Mouse (Mus musculus) heart, embryonic 11.5 days (tissue): ENCODE data around the gene Hnrnpk. TPM values are rescaled to one million over a fixed set of nuclear protein-coding genes. Genes with fewer than 3 reads are reported as not detected.
"Not testable (repeated sequence)": the region's sequence is repeated elsewhere in the genome, so short reads cannot be mapped to it uniquely, and the experiment has no call there.

ENCODE experiments used
- ATAC-seq: fragments of 200-750 bp; cut with Nextera tagmentation; replicated peaks from 2 replicates; pipeline ENCODE4 v1.8.0; 2017; ENCODE audit warnings: moderate library complexity; ENCODE audit not compliant: insufficient number of reproducible peaks, low FRiP score, low TSS enrichment
- H3K27ac ChIP-seq: fragments of 300-500 bp; sonication (generic); 2 replicates; pipeline ENCODE4 v1.5.1; 2014; ENCODE audit warnings: mild to moderate bottlenecking, low read depth, low read length
- H3K27me3 ChIP-seq: fragments of 300-500 bp; sonication (generic); 2 replicates; pipeline ENCODE4 v1.6.1; 2014; ENCODE audit warnings: mild to moderate bottlenecking, low read length, mixed read lengths; ENCODE audit not compliant: control insufficient read depth, insufficient read depth
- H3K36me3 ChIP-seq: fragments of 300-500 bp; sonication (generic); 2 replicates; pipeline ENCODE4 v1.6.1; 2014; ENCODE audit warnings: mild to moderate bottlenecking, low read length, moderate library complexity, mixed read lengths; ENCODE audit not compliant: control insufficient read depth, insufficient read depth
- H3K4me1 ChIP-seq: fragments of 300-500 bp; sonication (generic); 2 replicates; pipeline ENCODE4 v1.6.1; 2014; ENCODE audit warnings: low read length; ENCODE audit not compliant: control insufficient read depth, insufficient read depth
- H3K4me2 ChIP-seq: fragments of 300-500 bp; sonication (generic); 2 replicates; pipeline ENCODE4 v1.6.1; 2014; ENCODE audit warnings: mild to moderate bottlenecking, moderate library complexity
- H3K4me3 ChIP-seq: fragments of 300-500 bp; sonication (generic); 2 replicates; pipeline ENCODE4 v1.5.1; 2014; ENCODE audit warnings: low read depth, low read length
- H3K9ac ChIP-seq: fragments of 300-500 bp; sonication (generic); 2 replicates; pipeline ENCODE4 v1.6.1; 2014; ENCODE audit warnings: mild to moderate bottlenecking, low read depth, low read length, moderate library complexity
- H3K9me3 ChIP-seq: fragments of 300-500 bp; sonication (generic); replicated peaks from 2 replicates; pipeline ENCODE4 v1.6.1; 2016; ENCODE audit warnings: low read length; ENCODE audit not compliant: control insufficient read depth
- WGBS: fragments of 180-500 bp; shearing (Covaris S2); extraction: QIAGEN DNeasy Blood & Tissue Kit; methylation state at CpG from one replicate; pipeline ENCODE4 v1.1.7; 2014; ENCODE audit not compliant: insufficient replicate concordance; 5-methylcytosine and 5-hydroxymethylcytosine counted together
- polyA plus RNA-seq: library from polyadenylated mRNA; unstranded; fragments of >200 nt; fragmentation: Nextera tagmentation; extraction: Ambion mirVana; gene quantifications from 2 replicates; pipeline ENCODE4 v1.2.1, GENCODE M21; 2014

Gene Hnrnpk
- 1,114 and 1,293 TPM in 2 replicates for polyA plus RNA-seq

GRCm38 (mm10) chr13:58403243-58403642 lies at the start of gene Hnrnpk:
TSS of gene Hnrnpk (minus strand) at chr13:58403343.
- Histone ChIP-seq H3K27ac (peak within 1 kb of the TSS; percentile 99), H3K9ac (peak within 1 kb of the TSS; percentile 100), H3K4me2 (peak within 1 kb of the TSS; percentile 66), H3K4me3 (peak within 1 kb of the TSS; percentile 99)
- H3K36me3 ChIP-seq, ATAC-seq, H3K27me3 ChIP-seq, H3K4me1 ChIP-seq, H3K9me3 ChIP-seq: not testable (repeated sequence)
- 7% methylated on average over 17 of the region's 17 CpGs for WGBS

DNA sequence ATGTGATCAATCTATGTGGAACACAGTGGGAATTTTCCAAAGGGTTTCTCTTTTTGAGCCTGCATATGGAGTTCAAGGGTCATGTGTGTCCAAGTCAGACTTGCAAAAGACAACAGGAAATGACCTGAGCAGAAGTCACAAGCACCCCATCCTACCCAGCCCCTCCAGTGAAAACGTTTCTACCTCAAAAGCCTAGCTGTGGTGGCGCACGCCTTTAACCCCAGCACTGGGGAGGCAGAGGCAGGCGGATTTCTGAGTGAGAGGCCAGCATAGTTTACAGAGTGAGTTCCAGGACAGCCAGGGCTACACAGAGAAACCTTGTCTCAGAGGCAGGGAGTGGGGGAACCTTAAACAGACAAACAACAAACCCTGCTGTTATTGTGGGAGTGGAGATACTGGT lies 49.1 kb upstream of the Hnrnpk start:
- Histone ChIP-seq H3K4me3 (no peak overlapping the region), H3K9me3 (no peaks in the 10 kb centered on the region), H3K27ac (no peak overlapping the region), H3K4me2 (peak overlapping the region; percentile 68; the same call in 1 of the 2 replicates), H3K36me3 (no peaks in the 10 kb centered on the region), H3K9ac (no peak overlapping the region), H3K4me1 (no peaks in the 10 kb centered on the region), H3K27me3 (peaks cover 6% of the 10 kb centered on the region; the same call in 1 of the 2 replicates)
- ATAC-seq: no peak
- WGBS: 60% methylated on average over 4 of the region's 4 CpGs

DNA sequence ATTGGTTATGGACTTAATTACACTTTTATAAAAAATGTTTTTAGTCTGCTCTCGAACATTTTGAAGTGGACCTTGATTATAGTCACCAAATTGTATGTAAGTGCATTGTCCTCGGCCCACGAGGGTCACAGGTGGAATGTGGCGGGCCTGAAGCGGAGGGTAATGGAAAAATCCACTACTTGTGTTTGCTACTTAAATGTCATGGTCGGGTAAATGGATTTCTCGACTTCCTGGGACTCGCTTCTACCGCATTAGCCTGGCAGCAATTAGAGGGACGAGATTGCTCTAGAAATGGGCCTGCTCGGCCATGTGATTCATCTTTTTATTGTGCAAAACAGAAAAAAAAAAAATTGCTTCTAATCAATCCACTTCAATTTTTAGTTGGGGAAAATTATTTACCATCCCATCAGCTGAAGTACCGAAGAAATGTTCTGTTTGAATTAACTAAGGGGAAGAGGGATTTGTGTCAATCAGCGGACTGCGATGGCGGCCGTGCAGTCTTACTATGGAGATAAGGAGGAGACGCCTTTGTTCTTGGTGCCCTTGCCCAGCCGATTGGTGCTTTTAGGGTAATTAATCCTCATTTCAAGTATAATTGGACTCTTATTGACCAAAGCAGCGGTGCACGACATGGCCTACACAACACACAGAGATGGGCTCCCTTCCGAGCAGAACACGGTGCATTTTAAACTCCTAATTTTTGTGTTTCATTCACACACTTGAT lies 47.5 kb upstream of the Hnrnpk start:
- no peak overlapping the region for H3K4me2 ChIP-seq
- 79% methylated on average over 22 of the region's 22 CpGs for WGBS
- no peaks in the 10 kb centered on the region for H3K9me3 ChIP-seq
- H3K27ac ChIP-seq: no peak overlapping the region
- no peak overlapping the region for H3K4me3 ChIP-seq
- no peak overlapping the region for H3K9ac ChIP-seq
- no peaks in the 10 kb centered on the region for H3K36me3 ChIP-seq
- H3K27me3 ChIP-seq: peaks cover 5% of the 10 kb centered on the region; the same call in 1 of the 2 replicates
- H3K4me1 ChIP-seq: no peaks in the 10 kb centered on the region
- no peak for ATAC-seq

DNA sequence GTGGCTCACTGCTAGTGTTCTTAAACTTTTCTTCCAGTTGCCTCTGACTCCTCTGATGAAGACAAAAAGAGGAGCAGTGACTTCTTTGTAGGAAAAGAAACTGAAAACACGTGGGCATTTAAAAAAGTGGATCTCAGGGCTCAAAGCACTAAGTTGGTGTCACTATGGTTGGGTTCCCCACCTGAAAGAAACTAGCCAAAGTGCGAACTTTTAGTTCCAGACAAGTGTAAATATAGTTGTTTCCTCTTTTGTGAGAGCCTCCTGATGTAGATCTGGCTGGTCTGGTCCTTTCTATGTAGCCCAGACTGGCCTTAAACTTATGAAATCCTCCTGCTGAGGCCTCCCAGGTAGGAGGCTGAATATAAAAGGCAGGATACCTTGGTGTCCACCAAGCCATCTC lies 43.4 kb upstream of the Hnrnpk start:
- Histone ChIP-seq H3K4me2 (no peak overlapping the region), H3K36me3 (no peaks in the 10 kb centered on the region), H3K9me3 (no peaks in the 10 kb centered on the region), H3K27ac (no peak overlapping the region), H3K27me3 (no peaks in the 10 kb centered on the region), H3K4me3 (no peak overlapping the region), H3K4me1 (no peaks in the 10 kb centered on the region), H3K9ac (no peak overlapping the region)
- 74% methylated on average over 2 of the region's 2 CpGs for WGBS
- no peak for ATAC-seq

DNA sequence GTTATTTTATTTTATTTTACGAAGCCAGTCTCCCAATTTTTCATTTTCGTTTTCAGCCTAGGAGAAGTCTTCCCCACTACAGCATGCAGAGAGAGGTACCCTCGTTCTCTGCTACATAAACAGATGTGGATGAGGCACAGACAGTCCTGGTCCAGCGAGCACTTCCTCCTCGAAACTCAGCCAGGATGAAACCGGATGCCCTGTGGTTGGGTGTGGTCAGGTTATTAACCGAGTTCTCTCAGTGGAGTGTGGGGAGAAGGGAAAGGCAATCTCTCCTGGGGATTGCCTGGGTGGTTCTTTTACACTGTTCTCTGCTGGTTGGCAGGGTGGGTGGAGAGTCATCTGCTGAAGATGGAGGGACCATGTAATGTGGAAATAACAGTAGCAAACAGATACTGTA lies 40.6 kb upstream of the Hnrnpk start:
- no peak overlapping the region for H3K4me3 ChIP-seq
- no peaks in the 10 kb centered on the region for H3K36me3 ChIP-seq
- ATAC-seq: no peak
- WGBS: 47% methylated on average over 7 of the region's 7 CpGs
- no peak overlapping the region for H3K4me2 ChIP-seq
- no peaks in the 10 kb centered on the region for H3K4me1 ChIP-seq
- no peak overlapping the region for H3K27ac ChIP-seq
- no peaks in the 10 kb centered on the region for H3K9me3 ChIP-seq
- no peak overlapping the region for H3K9ac ChIP-seq
- H3K27me3 ChIP-seq: no peaks in the 10 kb centered on the region

DNA sequence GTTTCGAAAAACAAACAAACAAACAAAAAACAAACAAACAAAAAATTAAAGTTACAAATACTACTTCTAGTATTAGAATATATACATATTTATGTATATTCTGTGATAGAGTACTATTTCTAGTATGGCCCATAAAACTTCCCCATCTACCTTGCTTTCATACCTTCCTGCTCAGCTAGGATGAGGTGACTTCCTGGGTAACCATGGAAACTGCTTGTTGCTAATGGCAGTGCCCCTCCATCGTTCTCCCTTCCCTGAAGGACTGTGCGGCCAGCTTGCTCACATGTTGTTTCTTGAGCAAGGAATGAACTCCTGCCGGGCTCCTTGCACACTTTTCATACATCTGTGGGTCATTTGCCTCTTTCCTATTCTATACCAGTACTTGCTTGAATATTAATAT lies 40.2 kb upstream of the Hnrnpk start:
- no peak for ATAC-seq
- Histone ChIP-seq H3K4me1 (no peaks in the 10 kb centered on the region), H3K36me3 (no peaks in the 10 kb centered on the region), H3K9me3 (no peaks in the 10 kb centered on the region), H3K27ac (no peak overlapping the region), H3K9ac (no peak overlapping the region), H3K4me2 (no peak overlapping the region), H3K27me3 (no peaks in the 10 kb centered on the region), H3K4me3 (no peak overlapping the region)
- WGBS: 70% methylated on average over 4 of the region's 4 CpGs

GRCm38 (mm10) chr13:58439716-58440115 lies 36.6 kb upstream of the Hnrnpk start:
- Histone ChIP-seq H3K4me2 (no peak overlapping the region), H3K36me3 (no peaks in the 10 kb centered on the region), H3K27ac (no peak overlapping the region), H3K4me3 (no peak overlapping the region), H3K9ac (no peak overlapping the region), H3K9me3 (no peaks in the 10 kb centered on the region), H3K4me1 (no peaks in the 10 kb centered on the region), H3K27me3 (no peaks in the 10 kb centered on the region)
- WGBS: 46% methylated on average over 2 of the region's 2 CpGs
- no peak for ATAC-seq

DNA sequence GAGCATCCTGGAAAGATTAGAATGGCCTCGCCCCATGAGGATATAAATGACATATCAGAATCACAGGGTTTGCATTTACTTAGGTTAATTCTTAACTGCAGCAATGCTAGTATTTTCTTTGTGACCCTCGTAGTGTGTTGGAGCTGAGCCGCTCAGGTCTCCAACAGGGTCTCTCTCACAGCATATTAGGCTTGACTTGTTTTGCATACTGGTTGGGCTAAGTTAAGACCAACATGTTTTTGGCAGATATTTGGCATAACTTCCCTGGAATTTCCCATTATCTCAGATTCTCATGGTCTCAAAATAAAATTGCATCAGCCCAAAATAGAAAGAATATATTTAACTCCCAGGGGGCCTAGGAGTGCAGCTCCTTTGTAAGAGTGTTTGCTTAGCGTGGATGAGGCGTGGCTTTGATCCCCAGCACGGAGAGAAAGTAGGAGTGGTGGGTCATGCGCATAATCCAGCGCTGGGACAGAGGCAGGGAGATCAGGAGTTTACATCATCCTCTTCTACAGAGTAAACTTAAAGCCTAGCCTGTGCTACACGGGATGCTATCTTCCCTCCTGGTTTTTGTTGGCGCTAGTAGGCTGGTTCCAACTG lies 20.0 kb upstream of the Hnrnpk start:
- Histone ChIP-seq H3K4me1 (0 out of 2 replicates have a peak, but pooled peaks cover 7% of the 10 kb centered on the region), H3K27ac (no peak overlapping the region), H3K4me2 (no peak overlapping the region), H3K4me3 (no peak overlapping the region), H3K9ac (no peak overlapping the region), H3K27me3 (no peaks in the 10 kb centered on the region), H3K36me3 (no peaks in the 10 kb centered on the region), H3K9me3 (no peaks in the 10 kb centered on the region)
- ATAC-seq: no peak
- WGBS: 55% methylated on average over 10 of the region's 10 CpGs

DNA sequence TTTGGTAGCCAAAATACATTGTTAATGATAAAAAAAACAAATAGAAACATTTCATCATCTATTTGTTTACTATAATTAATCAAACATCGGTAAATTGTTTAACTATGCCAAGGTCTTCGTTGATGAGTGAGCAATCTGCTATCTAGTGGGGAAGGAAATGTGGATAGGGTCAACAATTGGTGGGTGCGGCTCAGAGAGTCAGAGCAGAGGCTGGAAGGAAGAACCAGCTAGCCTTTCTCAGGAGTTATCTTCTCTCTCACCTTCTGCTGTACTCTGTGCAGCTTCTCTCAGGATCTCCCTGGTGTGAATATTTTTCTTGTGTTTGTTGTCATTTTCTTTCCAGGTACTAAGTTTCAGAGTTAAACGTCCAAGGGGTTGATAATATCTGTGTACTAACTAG lies 19.1 kb upstream of the Hnrnpk start:
- ATAC-seq: no peak
- Histone ChIP-seq H3K36me3 (no peaks in the 10 kb centered on the region), H3K4me3 (no peak overlapping the region), H3K9ac (no peak overlapping the region), H3K4me1 (0 out of 2 replicates have a peak, but pooled peaks cover 7% of the 10 kb centered on the region), H3K27me3 (no peaks in the 10 kb centered on the region), H3K4me2 (no peak overlapping the region), H3K9me3 (no peaks in the 10 kb centered on the region), H3K27ac (no peak overlapping the region)
- WGBS: 52% methylated on average over 4 of the region's 4 CpGs
